Comparison of ENCODE assay signal across 15 mouse cellular contexts in the genomic region with DNA sequence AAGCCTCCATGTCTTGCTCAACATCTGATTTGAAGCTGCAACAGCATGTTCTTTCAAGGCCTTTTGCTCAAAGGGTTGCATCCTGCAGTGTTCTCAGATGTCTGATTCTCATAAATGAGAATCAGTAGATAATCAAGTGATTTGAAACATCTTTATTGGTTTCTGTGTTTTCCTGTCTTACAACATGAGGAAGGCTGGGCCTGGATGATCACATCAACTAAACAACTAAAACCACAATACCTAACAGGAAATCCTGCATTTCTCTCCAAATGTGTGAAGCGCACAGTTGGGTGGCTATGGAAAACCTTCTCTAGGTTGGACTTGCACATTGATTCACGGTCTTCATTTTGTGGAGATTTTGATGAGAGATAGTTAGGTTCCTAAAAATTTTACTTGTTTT.
"Had no signal": no experiment of that assay in that cellular context is flagged by ENCODE, and none has a peak within 500 bp of the region (broad histone marks: within the 10 kb centered on the region; RNA-seq: fewer than 3 reads in every experiment).

No protein-coding gene starts in this region.

- ATAC-seq: liver, postnatal 0 days; midbrain, embryonic 15.5 days had no signal

- H3K4me1 ChIP-seq: limb, embryonic 12.5 days; midbrain, embryonic 15.5 days; neural tube, embryonic 13.5 days had no signal

- DNase-seq: kidney, adult 8-10 months; kidney, postnatal 4 days; liver; liver, embryonic 13.5 days; liver, postnatal 0 days; right cerebral cortex, postnatal 14 days; thymus, adult 2 months; thymus, postnatal 25 days had no signal

- H3K27ac ChIP-seq: kidney, postnatal 0 days; layer of hippocampus, adult 2 months; limb, embryonic 12.5 days; liver, embryonic 13.5 days; midbrain, embryonic 15.5 days; neural tube, embryonic 13.5 days had no signal

- H3K4me2 ChIP-seq: limb, embryonic 12.5 days; liver, embryonic 13.5 days; midbrain, embryonic 11.5 days; midbrain, embryonic 15.5 days; neural tube, embryonic 13.5 days had no signal

- H3K9me3 ChIP-seq: limb, embryonic 12.5 days; liver, embryonic 13.5 days; megakaryocyte, embryonic 14.5 days; midbrain, embryonic 15.5 days; neural tube, embryonic 13.5 days had no signal

- H3K36me3 ChIP-seq: limb, embryonic 12.5 days; liver, embryonic 13.5 days; midbrain, embryonic 15.5 days; neural tube, embryonic 13.5 days had no signal

- H3K27me3 ChIP-seq: limb, embryonic 12.5 days; liver, embryonic 13.5 days; megakaryocyte, embryonic 14.5 days; midbrain, embryonic 15.5 days; neural tube, embryonic 13.5 days had no signal

- H3K9ac ChIP-seq: limb, embryonic 12.5 days; liver, embryonic 13.5 days; liver, postnatal 0 days; midbrain, embryonic 15.5 days; neural tube, embryonic 13.5 days had no signal

- H3K4me3 ChIP-seq: layer of hippocampus, adult 2 months; limb, embryonic 12.5 days; liver, embryonic 13.5 days; megakaryocyte, embryonic 14.5 days; midbrain, embryonic 15.5 days; neural tube, embryonic 13.5 days had no signal
